Mouse (Mus musculus) stomach, postnatal 0 days (tissue): ENCODE data around the gene Lrch1. TPM values are rescaled to one million over a fixed set of nuclear protein-coding genes. Genes with fewer than 3 reads are reported as not detected.

Experiments used
- ATAC-seq: fragments of 200-750 bp; cut with Nextera tagmentation; 2 replicates; pipeline ENCODE4 v1.8.0; 2017; ENCODE audit not compliant: low FRiP score, low TSS enrichment
- DNase-seq: peaks from one replicate; pipeline ENCODE4 v3.0.0-alpha.2; 2016; ENCODE audit warnings: low spot score
- H3K27ac ChIP-seq: fragments of 300-500 bp; sonication (generic); replicated peaks from 2 replicates; pipeline ENCODE4 v1.5.1; 2014; ENCODE audit warnings: mild to moderate bottlenecking, control low read depth
- H3K27me3 ChIP-seq: fragments of 300-500 bp; sonication (generic); 2 replicates; pipeline ENCODE4 v1.6.1; 2014; ENCODE audit warnings: low read length; ENCODE audit not compliant: control insufficient read depth, insufficient read depth
- H3K36me3 ChIP-seq: fragments of 300-500 bp; sonication (generic); 2 replicates; pipeline ENCODE4 v1.6.1; 2014; ENCODE audit warnings: low read length, mixed read lengths; ENCODE audit not compliant: control insufficient read depth, insufficient read depth
- H3K4me1 ChIP-seq: fragments of 300-500 bp; sonication (generic); replicated peaks from 2 replicates; pipeline ENCODE4 v1.6.1; 2014; ENCODE audit warnings: antibody characterized with exemption; ENCODE audit not compliant: control insufficient read depth, insufficient read depth
- H3K4me2 ChIP-seq: fragments of 300-500 bp; sonication (generic); replicated peaks from 2 replicates; pipeline ENCODE4 v1.6.1; 2014; ENCODE audit warnings: low read depth, mild to moderate bottlenecking, control low read depth, moderate library complexity
- H3K4me3 ChIP-seq: fragments of 300-500 bp; sonication (generic); 2 replicates; pipeline ENCODE4 v1.5.1; 2014; ENCODE audit warnings: low read depth, low read length, control low read depth
- H3K9ac ChIP-seq: fragments of 300-500 bp; sonication (generic); 2 replicates; pipeline ENCODE4 v1.6.1; 2014; ENCODE audit warnings: mild to moderate bottlenecking, low read length, control low read depth, mixed read lengths
- H3K9me3 ChIP-seq: fragments of 300-500 bp; sonication (generic); 2 replicates; pipeline ENCODE4 v1.6.1; 2016; ENCODE audit warnings: low read length; ENCODE audit not compliant: control insufficient read depth
- CTCF ChIP-seq: IDR thresholded peaks from 2 replicates; pipeline ENCODE4 v1.5.1; 2016; ENCODE audit warnings: antibody characterized with exemption, low read depth, mild to moderate bottlenecking, moderate library complexity
- EP300 ChIP-seq: optimal IDR thresholded peaks from 2 replicates; pipeline ENCODE3; 2016; ENCODE audit warnings: antibody characterized with exemption
- WGBS: fragments of 180-500 bp; shearing (Covaris S2); extraction: QIAGEN DNeasy Blood & Tissue Kit; methylation state at CpG from one replicate; pipeline ENCODE4 v1.1.7; 2014; 5-methylcytosine and 5-hydroxymethylcytosine counted together
- polyA plus RNA-seq: library from polyadenylated mRNA; unstranded; fragments of >200 nt; fragmentation: Nextera tagmentation; extraction: Ambion mirVana; gene quantifications from 2 replicates; pipeline ENCODE4 v1.2.1, GENCODE M21; 2015

Gene Lrch1
- polyA plus RNA-seq, 1 experiment from 2014 or later: 11.7 TPM

GRCm38 (mm10) chr14:74956702-74957101, 9.0 kb upstream of the Lrch1 start:
- ATAC-seq (0 out of 2 replicates have a peak, but pooled peaks have one; percentile 9), DNase-seq (no peak)
- no peaks in the 10 kb centered on the region for H3K9me3 ChIP-seq
- H3K36me3 ChIP-seq: no peaks in the 10 kb centered on the region
- no peak overlapping the region for H3K9ac ChIP-seq
- H3K27me3 ChIP-seq: no peaks in the 10 kb centered on the region
- WGBS: 37% methylated on average over 2 of the region's 2 CpGs
- no peak overlapping the region for H3K4me3 ChIP-seq
- H3K4me2 ChIP-seq: no peak overlapping the region
- TF ChIP-seq CTCF (no peak), EP300 (no peak)
- H3K27ac ChIP-seq: no peak overlapping the region
- no peaks in the 10 kb centered on the region for H3K4me1 ChIP-seq

- no peak for TF ChIP-seq CTCF
- TF ChIP-seq EP300: no peak
- H3K27ac ChIP-seq: no peak overlapping the region
- no peak overlapping the region for H3K4me2 ChIP-seq
- no peak overlapping the region for H3K4me3 ChIP-seq
- ATAC-seq (peak; percentile 80), DNase-seq (no peak)
- H3K36me3 ChIP-seq: no peaks in the 10 kb centered on the region
- WGBS: 59% methylated on average over 1 of the region's 1 CpGs
- no peak overlapping the region for H3K9ac ChIP-seq
- no peaks in the 10 kb centered on the region for H3K27me3 ChIP-seq
- H3K4me1 ChIP-seq: no peaks in the 10 kb centered on the region
- H3K9me3 ChIP-seq: no peaks in the 10 kb centered on the region
These were observed 8.6 kb upstream of the Lrch1 start for GRCm38 (mm10) chr14:74956234-74956633.

DNA sequence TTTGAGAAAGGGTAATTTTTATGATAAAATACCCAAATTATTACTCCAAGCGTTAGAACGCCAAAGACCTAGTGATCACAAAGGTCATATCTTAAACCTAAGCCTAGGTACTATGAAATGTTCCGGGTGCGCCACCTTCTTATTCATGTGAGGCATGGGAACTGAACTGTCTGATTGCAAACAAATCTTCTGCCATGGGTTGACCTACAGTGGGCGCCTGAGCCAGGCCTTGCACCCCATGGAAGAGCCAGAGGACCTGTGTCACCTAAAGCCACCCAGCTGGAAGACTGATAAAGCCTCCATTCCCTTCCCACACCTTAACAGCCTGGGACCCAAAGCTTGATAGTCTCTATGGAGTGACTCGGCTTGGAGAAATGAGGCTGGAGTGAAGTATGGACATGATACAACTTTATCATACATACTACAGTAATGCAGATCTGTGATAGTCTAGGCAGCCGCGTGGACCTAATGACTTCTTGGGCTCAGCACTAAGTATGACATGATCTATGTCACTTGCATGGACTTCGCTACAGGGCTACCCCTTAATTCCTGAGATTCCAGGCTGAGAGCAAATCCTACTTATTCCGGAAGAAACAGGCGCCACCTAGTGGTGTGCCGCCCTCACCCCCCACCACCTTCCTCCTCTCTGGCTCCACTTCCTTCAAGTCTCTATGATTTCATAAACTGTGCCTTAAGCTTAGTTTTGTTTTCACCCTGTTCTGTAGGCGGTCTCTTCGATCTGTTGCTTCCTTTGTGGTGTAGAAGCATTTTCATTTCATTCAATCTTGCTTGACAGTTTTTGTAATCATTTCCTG, 957 bp upstream of the Lrch1 start:
- DNase-seq (peak; percentile 74), ATAC-seq (peak; percentile 32)
- Histone ChIP-seq H3K4me3 (peak overlapping the region; percentile 98), H3K36me3 (no peaks in the 10 kb centered on the region), H3K9me3 (no peaks in the 10 kb centered on the region), H3K4me1 (peaks cover 3% of the 10 kb centered on the region; the same call in 1 of the 2 replicates), H3K9ac (peak overlapping the region; percentile 93; the same call in 1 of the 2 replicates), H3K27ac (peak overlapping the region; percentile 97; the same call in 1 of the 2 replicates), H3K4me2 (peak overlapping the region; percentile 88), H3K27me3 (no peaks in the 10 kb centered on the region)
- 34% methylated on average over 14 of the region's 14 CpGs for WGBS
- peak; percentile 88 for TF ChIP-seq CTCF
- TF ChIP-seq EP300: no peak

DNA sequence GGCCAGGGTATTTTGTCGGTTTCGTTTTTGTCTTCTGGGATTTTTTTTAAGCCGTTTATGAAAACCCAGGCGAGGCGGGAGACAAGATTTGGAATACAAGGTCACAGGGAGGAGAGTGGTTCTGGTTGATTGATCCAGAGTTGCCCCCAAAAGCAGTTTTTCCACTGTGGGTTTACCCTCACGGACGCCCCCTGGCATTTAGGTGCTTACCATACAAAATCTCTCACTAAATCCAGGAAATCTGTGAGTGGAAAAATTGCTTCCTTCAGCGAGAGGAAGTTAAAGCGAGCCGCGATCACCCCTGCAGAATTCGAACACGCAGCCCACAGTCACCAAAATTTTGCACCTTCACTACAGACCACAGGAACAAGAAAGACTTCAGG, 329 bp upstream of the Lrch1 start:
- H3K36me3 ChIP-seq: no peaks in the 10 kb centered on the region
- TF ChIP-seq CTCF: no peak; the same call in 1 of the 2 replicates
- TF ChIP-seq EP300: no peak
- peaks cover 3% of the 10 kb centered on the region; the same call in 1 of the 2 replicates for H3K4me1 ChIP-seq
- no peak for DNase-seq
- H3K27me3 ChIP-seq: no peaks in the 10 kb centered on the region
- H3K9me3 ChIP-seq: no peaks in the 10 kb centered on the region
- H3K4me2 ChIP-seq: peak overlapping the region; percentile 88
- H3K9ac ChIP-seq: peak overlapping the region; percentile 93
- 22% methylated on average over 13 of the region's 13 CpGs for WGBS
- H3K27ac ChIP-seq: peak overlapping the region; percentile 97
- H3K4me3 ChIP-seq: peak overlapping the region; percentile 98
- no peak for ATAC-seq

GRCm38 (mm10) chr14:74946751-74947375, 813 bp downstream of the Lrch1 start:
- Histone ChIP-seq H3K9ac (peak overlapping the region; percentile 93), H3K36me3 (no peaks in the 10 kb centered on the region), H3K4me3 (peak overlapping the region; percentile 98), H3K27ac (peak overlapping the region; percentile 97), H3K4me1 (peaks cover 3% of the 10 kb centered on the region; the same call in 1 of the 2 replicates), H3K4me2 (peak overlapping the region; percentile 88), H3K9me3 (no peaks in the 10 kb centered on the region), H3K27me3 (no peaks in the 10 kb centered on the region)
- TF ChIP-seq CTCF: 0 out of 2 replicates have a peak, but pooled peaks have one; percentile 14
- peak; percentile 45 for TF ChIP-seq EP300
- ATAC-seq: peak; percentile 79
- peak; percentile 79 for DNase-seq
- 0% methylated on average over 51 of the region's 56 CpGs for WGBS
